Mouse (Mus musculus) retina, embryonic 14.5 days (tissue): Measurements from ENCODE around the gene Mrps7.
A peak's percentile ranks its signal among the peaks of the same experiment; 100 is the strongest.

ENCODE experiments used
- DNase-seq: peaks from one replicate; pipeline ENCODE4 v3.0.0-alpha.2; 2015; ENCODE audit warnings: low spot score

The Mrps7 gene

DNA sequence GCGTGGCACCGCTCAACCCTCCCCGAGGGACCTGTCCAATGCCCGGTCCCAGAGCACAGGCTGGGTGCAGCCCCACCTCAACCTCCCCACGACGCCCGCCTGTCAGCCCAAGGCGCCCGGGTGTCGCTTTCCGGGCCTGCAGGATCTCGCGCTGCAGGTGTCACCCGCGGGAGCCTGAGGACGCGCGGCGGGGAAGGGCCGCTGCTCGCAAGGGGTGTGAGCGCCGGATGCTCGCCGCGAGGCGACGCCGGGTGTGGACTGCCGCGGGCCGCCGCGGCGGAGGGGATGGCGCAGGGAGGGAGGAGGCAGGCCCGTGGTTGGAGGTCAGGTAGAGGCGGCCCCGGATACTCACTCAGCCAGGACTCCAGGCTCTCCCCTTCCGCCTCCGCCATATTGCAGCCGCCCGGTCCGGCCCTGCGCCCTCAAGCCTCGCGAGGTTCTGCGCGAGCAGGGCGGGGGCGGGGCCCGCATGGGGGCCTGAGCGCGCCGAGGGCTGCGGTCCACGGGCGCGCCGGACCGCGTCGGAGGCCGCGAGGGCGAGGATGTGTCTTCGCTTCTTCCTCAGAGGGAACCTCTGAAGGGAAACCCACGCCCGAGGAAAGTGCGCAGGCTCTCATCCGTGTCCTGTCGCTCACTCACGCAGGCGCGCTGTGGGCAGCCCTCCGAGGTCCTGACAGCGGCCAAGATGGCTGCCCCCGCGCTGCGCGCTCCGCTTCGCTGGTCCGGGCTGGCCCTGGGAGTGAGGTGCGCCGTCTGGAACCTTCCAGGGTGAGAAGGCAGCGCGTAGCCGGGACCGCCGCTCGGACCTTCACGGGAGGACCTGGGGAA, at the start of gene Mrps7, which contains the start of gene Gga3:
Mrps7 (plus strand) TSS at position 450 of the 828 bp plus-strand sequence.
Gga3 (minus strand) TSS at position 576 of the 828 bp plus-strand sequence.
- DNase-seq = peak; percentile 90

DNA sequence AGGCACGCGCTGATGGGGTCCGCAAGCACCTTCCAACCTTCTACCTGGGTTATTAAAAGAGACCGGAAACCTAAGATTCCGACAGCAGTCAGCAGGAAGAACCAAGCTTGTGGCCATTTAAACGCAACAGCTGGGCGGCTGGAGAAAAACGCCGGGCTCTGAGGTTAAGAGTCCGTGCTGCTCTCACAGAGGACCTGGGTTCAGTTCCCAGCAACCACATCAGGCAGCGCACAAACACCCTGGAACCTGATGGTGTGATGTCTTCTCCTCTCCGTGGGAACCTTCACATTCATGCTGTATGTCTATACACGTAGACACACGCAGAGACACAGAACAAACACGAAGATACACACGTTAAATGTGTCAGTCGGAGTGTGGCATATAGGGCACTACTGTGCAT, 48.0 kb upstream of the Mrps7 start:
- no peak for DNase-seq

DNA sequence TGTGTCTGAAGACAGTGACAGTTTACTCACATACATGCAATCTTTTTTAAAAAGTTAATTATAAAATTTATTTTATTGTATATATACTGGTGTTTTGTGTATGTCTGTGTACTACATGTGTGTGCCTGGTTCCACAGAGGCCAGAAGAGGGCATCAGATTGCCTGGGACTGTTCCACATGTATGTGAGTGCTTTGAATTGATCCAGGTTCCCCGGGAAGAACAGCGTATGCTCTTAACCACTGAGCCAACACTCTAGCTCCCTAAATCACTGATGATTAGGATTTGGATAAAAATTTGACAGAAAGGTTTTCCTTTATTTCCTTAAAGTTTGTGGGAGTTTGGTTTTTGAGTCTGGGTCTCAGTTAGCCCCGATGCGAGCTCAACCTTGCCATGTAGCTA, 40.3 kb upstream of the Mrps7 start:
- DNase-seq = no peak

DNA sequence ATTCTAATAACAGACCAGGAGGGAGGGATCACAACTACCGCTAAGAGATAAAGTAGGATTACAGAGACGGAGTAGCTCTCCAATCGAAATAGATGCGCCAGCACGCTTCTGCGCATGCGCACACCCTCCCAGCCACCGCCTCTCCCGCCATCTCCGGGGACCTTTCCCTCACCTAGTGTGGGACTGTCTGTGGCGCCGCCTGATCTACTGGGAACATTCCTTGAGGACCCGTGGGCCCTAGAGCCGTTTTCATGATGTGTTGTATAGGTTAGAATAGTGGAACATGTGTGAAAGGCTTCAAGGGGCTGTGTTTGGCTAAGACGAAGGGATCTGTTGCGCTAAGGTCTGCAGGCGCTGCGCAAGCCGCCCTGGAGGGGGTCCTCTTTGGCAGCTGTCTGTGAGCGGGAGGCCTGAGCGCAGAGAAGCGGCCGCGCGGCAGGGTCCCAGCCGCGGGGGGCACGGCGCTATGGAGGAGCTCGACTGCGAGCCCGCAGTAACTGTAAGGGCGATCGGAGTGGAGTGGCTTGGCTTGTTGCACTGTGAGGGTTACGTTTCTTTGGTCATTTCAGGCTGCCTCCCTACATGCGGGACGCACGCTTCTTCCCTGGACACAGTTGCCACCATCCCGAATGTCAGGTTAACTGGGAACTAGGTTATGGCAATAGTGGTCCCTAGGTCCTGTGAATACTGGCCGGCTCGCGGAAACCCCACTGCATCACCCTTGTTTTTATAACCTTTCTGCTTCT, 39.5 kb upstream of the Mrps7 start, which contains the start of gene Nup85:
Nup85 (plus strand) TSS at position 371 of the 746 bp plus-strand sequence.
- peak; percentile 99 for DNase-seq

DNA sequence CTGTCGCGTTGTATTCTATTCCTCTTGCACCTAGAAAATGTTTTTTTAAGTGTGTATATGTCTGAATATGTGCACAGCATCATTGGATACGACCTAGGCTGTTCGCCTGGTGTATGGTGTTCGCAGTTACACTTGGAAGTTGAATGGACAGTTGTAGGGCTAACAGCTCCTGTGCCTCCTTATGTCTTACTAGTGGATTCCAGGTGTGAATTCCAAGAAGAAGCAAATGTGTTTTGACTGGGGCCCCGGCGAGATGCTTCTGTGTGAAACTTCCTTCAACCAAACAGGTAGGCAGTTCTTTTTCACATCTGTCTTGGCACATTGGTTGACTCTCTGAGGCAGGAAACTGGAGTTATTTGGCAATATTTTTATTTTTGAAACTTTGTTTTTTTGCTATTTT, 38.8 kb upstream of the Mrps7 start:
- no peak for DNase-seq

DNA sequence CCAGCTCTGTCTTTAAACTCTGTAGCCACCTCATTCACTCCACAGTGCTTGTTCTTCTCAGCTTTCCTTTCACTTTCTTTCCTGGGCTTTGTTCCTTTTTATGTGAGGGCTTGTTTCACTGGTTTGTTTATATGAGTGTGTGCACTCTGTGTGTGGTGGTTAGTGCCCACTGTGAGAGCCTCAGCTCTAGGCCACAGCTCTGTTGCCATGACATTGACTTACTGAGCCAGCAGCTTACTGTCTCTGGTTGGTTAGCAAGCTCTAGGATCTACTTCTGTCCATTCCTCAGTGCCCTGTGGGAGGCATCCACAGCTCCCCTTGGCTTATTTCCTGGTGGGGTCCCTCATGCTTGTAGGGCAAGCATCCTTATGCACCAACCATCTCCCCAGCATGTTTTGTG, 24.6 kb upstream of the Mrps7 start:
- DNase-seq = no peak

DNA sequence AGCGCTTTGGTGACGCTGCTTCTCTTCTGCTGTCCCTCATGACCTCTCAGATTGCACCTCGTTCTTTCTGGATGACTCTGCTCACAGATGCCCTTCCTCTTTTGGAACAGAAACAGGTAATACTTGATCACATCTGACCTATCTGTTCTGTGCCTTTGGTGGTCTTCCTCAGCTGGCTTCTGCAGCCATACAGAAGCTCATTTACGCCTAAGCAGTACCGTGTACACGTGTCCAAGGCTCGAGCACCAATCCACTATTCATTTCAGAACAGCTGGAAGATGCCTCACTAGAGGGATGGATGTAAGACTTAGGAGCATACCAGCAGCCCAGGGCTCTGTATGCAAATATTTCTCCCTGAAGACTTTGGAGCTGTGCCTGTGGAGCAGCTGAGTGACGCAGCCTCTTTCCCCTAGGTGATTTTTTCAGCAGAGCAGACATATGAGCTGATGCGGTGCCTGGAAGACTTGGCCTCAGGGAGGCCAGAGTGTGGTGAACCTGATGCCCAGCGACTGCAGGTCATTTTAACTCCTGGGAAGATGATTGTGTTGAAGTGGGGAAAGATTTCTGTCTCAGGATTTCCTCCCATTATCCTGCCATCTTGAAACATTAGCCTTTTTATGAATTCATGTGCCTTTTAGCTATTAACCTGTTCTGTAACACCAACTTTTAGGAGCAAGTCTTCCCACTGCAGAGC, 20.7 kb upstream of the Mrps7 start:
- DNase-seq = no peak

DNA sequence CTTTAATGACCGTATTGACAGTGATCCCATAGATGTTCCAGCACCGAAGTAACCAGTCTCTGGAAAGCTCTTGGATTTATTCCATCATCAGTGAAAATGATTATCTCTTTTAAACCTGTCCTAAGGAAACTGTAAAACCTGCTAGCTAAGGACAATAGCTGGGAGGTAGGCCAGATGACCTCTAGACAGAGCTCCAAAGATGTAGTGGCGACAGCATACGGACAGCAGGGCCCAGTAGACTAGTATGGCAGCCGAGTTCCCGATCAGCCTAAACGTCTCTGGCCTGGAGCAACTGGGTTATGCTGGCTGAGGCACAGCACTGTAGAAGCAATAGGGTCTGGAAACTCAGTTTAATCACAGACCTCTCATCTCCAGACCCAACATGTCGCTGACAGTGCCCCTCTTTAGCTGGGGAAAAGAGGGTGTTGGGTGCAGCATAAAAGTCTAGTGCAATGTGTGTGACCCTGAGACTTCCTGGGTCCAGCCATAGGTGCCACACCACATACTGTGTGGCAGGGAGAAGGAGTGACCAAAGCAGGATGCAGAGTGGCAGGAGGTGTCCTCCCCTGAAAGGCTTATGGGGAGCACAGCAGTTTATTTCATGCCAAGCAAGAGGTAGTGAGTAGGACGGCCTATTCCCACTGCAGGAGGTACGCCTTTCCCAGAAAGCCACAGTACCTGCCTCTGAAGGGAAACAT, 19.2 kb upstream of the Mrps7 start:
- DNase-seq = no peak

DNA sequence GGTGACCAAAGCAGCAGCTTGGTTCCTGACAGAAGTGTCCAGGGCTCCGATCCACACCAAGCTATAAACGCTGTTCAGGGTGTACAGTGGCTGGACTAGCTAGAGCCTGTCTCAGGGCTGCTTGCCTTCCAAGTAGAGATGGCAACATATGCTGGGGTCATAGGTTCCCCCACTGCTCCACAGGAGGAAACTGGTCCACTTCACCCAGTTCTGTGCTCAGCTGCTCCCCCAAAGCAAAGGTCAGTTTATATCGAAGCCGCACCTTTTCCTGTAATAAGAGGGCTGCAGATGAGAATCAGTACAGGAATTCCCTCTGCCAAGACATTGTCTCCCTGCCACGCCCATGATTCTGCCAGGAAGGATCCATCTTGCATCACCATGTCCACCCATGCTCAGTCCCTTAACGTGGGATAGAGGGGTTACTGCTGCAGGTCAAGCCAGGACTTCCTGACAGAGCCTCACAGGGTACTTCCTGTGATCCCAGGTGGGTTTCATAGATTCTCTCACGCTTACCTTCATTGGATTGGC, 18.1 kb upstream of the Mrps7 start:
- no peak for DNase-seq

DNA sequence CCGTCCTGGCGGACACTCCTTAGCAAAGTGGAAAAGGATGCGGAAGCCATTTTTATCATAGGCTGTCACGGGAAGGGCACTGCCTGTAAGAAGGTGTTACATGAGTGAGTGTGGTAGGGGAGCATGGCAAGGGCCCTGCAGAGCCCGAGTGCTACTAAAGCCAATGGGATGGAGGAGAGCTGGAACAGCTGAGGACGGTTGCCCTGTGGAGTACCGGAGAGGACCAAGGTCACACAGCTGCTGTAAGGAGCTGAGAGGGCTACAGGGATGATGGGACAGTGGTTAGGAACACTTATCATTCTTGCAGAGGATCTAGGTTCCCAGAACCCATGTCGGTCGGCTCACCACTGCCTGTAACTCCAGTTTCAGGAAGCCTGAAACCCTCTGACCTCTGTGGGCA, 17.3 kb upstream of the Mrps7 start:
- no peak for DNase-seq

DNA sequence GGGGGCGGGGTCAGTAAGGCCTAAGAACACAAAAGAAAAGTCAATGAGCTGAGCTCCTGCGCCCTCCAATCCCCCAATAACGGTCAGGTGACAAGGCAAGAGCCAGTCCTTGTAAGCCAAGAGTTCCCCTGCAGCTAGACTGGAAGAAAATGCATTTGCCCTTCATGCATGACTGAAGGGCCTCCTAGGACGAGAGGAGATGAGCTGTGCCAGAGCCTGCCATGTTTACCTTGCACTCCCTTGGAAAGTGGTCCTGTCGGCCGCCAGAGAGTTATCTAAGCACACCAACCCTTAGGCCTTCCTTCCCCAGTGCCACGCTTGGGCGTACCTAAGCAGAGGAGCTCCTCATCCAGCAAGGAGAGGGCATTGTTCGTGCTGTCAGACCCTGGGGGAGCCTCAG, 15.7 kb upstream of the Mrps7 start:
- DNase-seq = no peak

DNA sequence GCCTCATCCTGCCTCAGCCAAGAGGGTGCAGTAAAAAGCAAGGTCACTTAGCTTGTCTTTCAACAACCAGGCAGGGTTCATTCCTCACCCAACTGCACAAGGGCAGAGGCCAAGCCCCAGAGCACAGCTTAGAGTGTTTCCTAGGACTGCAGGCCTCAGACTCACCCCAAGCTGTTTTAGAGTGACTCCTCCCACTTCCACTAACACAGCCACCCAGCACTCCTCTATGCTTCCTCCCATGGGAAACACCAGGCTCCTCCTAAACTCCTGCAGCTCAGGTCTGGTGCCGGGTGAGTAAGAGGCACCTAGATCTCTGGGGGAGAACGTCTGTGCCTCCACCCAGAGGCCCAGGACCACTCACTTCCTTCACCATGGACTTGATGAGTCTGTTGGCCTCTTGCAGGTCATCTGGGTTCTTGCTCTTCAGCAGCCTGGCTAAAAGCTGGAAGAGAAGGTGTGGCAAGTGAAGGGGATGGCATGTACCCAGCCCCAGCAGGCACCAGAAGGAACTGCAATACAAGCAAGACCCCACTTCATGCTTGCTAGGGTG, 13.1 kb upstream of the Mrps7 start:
- DNase-seq = no peak

DNA sequence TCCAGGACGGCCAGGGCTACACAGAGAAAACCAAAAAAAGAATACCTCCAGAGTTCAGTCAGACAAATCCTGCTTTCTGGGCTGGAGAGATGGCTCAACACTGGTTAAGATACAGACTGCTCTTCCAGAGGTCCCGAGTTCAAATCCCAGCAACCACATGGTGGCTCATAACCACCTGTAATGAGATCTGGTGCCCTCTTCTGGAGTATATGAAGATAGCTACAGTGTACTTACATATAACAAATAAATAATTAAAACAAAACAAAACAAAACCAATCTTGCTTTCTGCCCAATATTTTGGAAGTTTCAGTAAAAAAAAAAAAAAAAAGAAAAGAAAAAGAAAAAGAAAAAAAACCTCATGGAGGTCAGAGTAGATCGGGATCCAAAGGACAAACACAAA, 8.5 kb upstream of the Mrps7 start:
- peak; percentile 36 for DNase-seq

DNA sequence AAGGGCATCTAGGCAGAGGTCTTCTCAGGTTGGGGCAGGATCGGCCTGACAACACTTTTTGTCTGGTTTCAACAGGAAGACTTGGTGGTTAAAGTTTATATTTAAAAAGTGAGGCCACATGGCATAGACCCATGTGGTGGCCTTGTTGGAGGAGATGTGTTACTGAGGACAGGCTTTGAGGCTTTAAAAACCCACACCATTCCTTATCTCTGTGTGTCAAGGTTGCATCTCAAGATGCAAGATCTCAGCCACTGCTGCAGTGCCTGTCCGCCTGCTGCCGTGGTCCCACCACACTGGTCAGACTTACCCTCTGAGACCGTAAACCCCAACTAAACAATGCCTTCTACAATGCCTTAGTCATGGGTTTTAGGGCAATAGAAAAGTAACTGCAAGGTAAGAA, 5.4 kb upstream of the Mrps7 start:
- DNase-seq = no peak

DNA sequence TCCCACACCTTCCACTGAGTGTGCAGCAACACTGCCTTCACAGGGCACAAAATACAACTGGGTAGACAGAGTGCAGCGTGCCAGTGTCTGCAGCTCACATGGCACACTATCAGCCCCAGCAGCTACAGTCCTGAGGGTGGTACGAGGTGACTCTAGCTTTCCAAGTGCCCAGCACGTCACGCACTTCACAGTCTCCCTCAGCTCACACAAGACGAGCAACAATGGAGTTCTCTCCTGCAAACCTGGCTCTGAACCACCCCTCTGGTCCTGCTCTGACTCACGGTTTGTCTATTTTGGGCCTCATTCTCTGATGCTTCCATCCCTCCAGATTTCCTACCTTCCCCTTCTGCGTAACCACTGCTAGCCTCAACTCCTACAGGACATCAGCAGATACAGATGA, 4.0 kb upstream of the Mrps7 start:
- DNase-seq = no peak

DNA sequence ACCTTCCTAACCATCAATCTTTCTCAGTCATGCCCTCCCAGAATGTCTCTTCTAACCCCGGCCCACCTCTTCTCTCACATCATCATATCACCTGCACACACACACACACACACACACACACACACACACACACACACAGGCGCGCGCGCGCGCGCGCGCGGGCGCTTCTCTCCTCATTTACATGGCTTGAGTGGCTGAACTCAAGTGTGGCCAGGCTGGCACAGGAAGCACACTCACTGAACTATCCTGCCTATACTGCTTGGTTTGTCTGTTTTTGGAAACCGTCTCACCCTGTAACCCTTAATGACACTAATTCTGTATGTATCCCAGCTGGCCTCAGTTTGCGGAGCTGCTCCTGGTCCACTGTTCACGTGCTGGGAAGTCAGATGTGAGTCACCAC, 3.0 kb upstream of the Mrps7 start:
- no peak for DNase-seq

DNA sequence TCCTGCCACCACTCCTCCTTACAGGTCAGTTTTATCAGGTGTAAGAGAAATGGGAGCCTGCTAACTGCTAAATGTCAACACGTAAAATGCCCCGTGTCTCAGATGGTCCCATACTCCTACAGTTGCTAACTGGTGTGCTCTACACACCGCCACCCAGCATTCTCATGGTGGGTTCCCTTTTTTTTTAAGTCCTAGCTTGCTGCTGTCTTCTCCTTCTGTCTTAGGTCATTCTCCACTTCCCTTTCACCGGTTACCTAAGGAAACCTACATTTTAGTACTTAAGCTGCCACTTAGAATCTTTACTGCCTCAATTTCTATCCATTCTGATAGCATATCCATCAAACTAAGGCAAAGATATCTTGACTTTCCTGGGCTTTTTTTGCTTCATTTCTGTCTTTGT, 2.6 kb upstream of the Mrps7 start:
- DNase-seq = no peak

DNA sequence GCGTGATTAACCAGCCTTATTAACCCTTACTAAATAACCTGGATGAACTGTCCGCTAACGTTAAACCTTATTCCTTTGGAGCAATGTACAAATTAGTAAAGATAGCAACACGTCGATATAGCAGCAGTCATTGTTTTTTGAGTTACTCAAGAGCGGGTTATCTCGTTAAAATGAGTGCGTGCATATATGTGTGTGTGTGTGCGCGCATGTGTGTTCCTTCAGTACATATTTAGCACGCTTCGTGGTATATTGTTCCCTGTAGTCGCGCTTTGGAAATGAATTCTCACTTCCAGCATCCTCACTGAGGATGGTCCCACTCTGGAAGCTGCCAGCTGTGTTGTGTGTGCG, 623 bp upstream of the Mrps7 start:
- DNase-seq = no peak

DNA sequence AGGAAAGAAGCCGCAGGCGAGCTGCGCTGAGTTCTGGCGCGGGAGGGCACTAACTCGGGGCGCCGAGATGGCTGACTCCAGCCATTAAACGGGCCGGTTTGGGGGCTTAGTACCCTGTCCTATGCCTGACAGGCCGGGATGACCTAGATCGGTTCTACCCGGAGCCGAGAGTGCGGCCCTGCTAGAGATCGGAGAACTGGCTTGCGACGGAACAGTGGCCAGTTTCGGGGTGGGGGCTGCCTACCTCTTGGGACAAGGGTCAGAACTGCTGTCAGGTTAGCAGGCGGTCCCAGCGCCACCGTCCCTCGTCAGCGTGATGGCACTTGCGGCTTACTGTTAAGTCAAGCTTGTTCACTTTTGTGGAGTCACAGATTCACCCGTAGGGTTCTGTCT, 575 bp downstream of the Mrps7 start:
- DNase-seq = no peak

DNA sequence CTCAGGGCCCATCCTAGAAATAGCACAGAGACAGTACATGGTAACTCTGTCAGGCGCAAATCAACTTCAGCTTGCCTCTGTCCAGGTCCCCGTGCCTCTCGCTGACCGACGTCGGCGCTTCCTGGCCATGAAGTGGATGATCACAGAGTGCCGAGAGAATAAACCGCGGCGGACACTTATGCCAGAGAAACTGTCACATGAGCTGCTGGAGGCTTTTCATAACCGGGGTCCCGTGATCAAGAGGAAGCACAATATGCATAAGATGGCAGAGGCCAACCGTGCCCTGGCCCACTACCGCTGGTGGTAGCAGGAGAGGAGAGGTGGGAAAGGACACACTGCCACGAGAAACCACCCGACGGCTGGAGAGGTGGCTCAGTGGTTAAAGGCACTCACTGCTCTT, 3.0 kb downstream of the Mrps7 start:
- no peak for DNase-seq
